Mouse (Mus musculus) liver, embryonic 13.5 days (tissue): ENCODE data around the gene 2610528A11Rik. TPM values are rescaled to one million over a fixed set of nuclear protein-coding genes. Genes with fewer than 3 reads are reported as not detected.
"Not testable (repeated sequence)": the region's sequence is repeated elsewhere in the genome, so short reads cannot be mapped to it uniquely, and the experiment has no call there.

Source experiments
- ATAC-seq: fragments of 200-750 bp; cut with Nextera tagmentation; 2 replicates; pipeline ENCODE4 v1.8.0; 2017; ENCODE audit warnings: low read depth, mild to moderate bottlenecking, moderate number of reproducible peaks, moderate library complexity
- DNase-seq: peaks from one replicate; pipeline ENCODE4 v3.0.0; 2022
- H3K27ac ChIP-seq: fragments of 300-500 bp; sonication (generic); 2 replicates; pipeline ENCODE4 v1.5.1; 2015; ENCODE audit warnings: moderate library complexity, mild to moderate bottlenecking, inconsistent platforms
- H3K27me3 ChIP-seq: fragments of 300-500 bp; sonication (generic); 2 replicates; pipeline ENCODE4 v1.6.1; 2015; ENCODE audit warnings: mild to moderate bottlenecking, inconsistent platforms
- H3K36me3 ChIP-seq: fragments of 300-500 bp; sonication (generic); 2 replicates; pipeline ENCODE4 v1.6.1; 2015; ENCODE audit warnings: mild to moderate bottlenecking, inconsistent platforms
- H3K4me1 ChIP-seq: fragments of 300-500 bp; sonication (generic); replicated peaks from 2 replicates; pipeline ENCODE4 v1.6.1; 2015; ENCODE audit warnings: inconsistent platforms
- H3K4me2 ChIP-seq: fragments of 300-500 bp; sonication (generic); 2 replicates; pipeline ENCODE4 v1.6.1; 2015; ENCODE audit warnings: inconsistent platforms, mild to moderate bottlenecking, moderate library complexity
- H3K4me3 ChIP-seq: fragments of 300-500 bp; sonication (generic); replicated peaks from 2 replicates; pipeline ENCODE4 v1.5.1; 2015; ENCODE audit warnings: mild to moderate bottlenecking, inconsistent platforms
- H3K9ac ChIP-seq: fragments of 300-500 bp; sonication (generic); 2 replicates; pipeline ENCODE4 v1.6.1; 2015; ENCODE audit warnings: mild to moderate bottlenecking, inconsistent platforms
- H3K9me3 ChIP-seq: fragments of 300-500 bp; sonication (generic); replicated peaks from 2 replicates; pipeline ENCODE4 v1.6.1; 2016; ENCODE audit warnings: inconsistent platforms
- WGBS: fragments of 180-500 bp; shearing (Covaris S2); methylation state at CpG from one replicate; pipeline ENCODE4 v1.1.7; 2015; ENCODE audit not compliant: insufficient replicate concordance; 5-methylcytosine and 5-hydroxymethylcytosine counted together
- polyA plus RNA-seq: library from polyadenylated mRNA; unstranded; fragments of >200 nt; fragmentation: Nextera tagmentation; extraction: Ambion mirVana; gene quantifications from 2 replicates; pipeline ENCODE4 v1.2.1, GENCODE M21; 2015

Gene 2610528A11Rik
- 0.18 and 0.30 TPM in 2 replicates for polyA plus RNA-seq

GRCm38 (mm10) chr14:37113922-37114321, at the start of gene 2610528A11Rik:
Gene 2610528A11Rik, minus strand, starts transcription at chr14:37114022.
- Histone ChIP-seq H3K9ac (no peak within 1 kb of the TSS), H3K27me3 (no peaks in the 10 kb centered on the region), H3K4me2 (no peak within 1 kb of the TSS), H3K4me3 (no peak within 1 kb of the TSS), H3K9me3 (no peaks in the 10 kb centered on the region), H3K27ac (no peak within 1 kb of the TSS), H3K36me3 (peaks cover 6% of the 10 kb centered on the region), H3K4me1 (no peaks in the 10 kb centered on the region)
- ATAC-seq (no peak), DNase-seq (no peak)
- 30% methylated on average over 3 of the region's 3 CpGs for WGBS

- peak overlapping the region; percentile 93 for H3K27ac ChIP-seq
- H3K9ac ChIP-seq, result peak overlapping the region; percentile 59
These were observed 49.6 kb upstream of the 2610528A11Rik start for GRCm38 (mm10) chr14:37163277-37163956.

GRCm38 (mm10) chr14:37154391-37154790, 40.6 kb upstream of the 2610528A11Rik start:
- no peaks in the 10 kb centered on the region for H3K4me1 ChIP-seq
- no peak for ATAC-seq
- no peak overlapping the region for H3K9ac ChIP-seq
- no peak for DNase-seq
- H3K4me2 ChIP-seq, result no peak overlapping the region
- no peaks in the 10 kb centered on the region for H3K27me3 ChIP-seq
- no peak overlapping the region for H3K27ac ChIP-seq
- H3K36me3 ChIP-seq, result no peaks in the 10 kb centered on the region
- H3K4me3 ChIP-seq, result no peak overlapping the region
- 0 out of 2 replicates have a peak, but pooled peaks cover 5% of the 10 kb centered on the region for H3K9me3 ChIP-seq
- 78% methylated on average over 1 of the region's 1 CpGs for WGBS

More at GRCm38 (mm10) chr14:37163277-37163956, 49.6 kb upstream of the 2610528A11Rik start:
- H3K4me2 ChIP-seq, result peak overlapping the region; percentile 54
- no peaks in the 10 kb centered on the region for H3K9me3 ChIP-seq
- H3K27me3 ChIP-seq, result no peaks in the 10 kb centered on the region
- no peak overlapping the region for H3K4me3 ChIP-seq
- DNase-seq (peak; percentile 54), ATAC-seq (peak; percentile 98)
- H3K36me3 ChIP-seq, result no peaks in the 10 kb centered on the region
- H3K4me1 ChIP-seq, result peaks cover 36% of the 10 kb centered on the region
- WGBS, result 30% methylated on average over 4 of the region's 4 CpGs

- H3K9me3 ChIP-seq, result no peaks in the 10 kb centered on the region
- H3K4me1 ChIP-seq, result peaks cover 1% of the 10 kb centered on the region
- WGBS, result 73% methylated on average over 8 of the region's 8 CpGs
- H3K36me3 ChIP-seq, result no peaks in the 10 kb centered on the region
- DNase-seq (no peak), ATAC-seq (no peak)
- H3K27ac ChIP-seq, result no peak overlapping the region
- no peak overlapping the region for H3K4me3 ChIP-seq
- no peak overlapping the region for H3K9ac ChIP-seq
- H3K4me2 ChIP-seq, result no peak overlapping the region
- no peaks in the 10 kb centered on the region for H3K27me3 ChIP-seq
These were observed 25.4 kb upstream of the 2610528A11Rik start for GRCm38 (mm10) chr14:37139051-37139710.

GRCm38 (mm10) chr14:37137596-37137995, 23.8 kb upstream of the 2610528A11Rik start:
- not testable (repeated sequence) for H3K4me3 ChIP-seq, H3K9ac ChIP-seq, ATAC-seq, H3K4me2 ChIP-seq, H3K9me3 ChIP-seq, H3K36me3 ChIP-seq, H3K27me3 ChIP-seq, H3K27ac ChIP-seq, H3K4me1 ChIP-seq, DNase-seq
- WGBS, result 49% methylated on average over 2 of the region's 3 CpGs

- ATAC-seq (no peak), DNase-seq (no peak)
- Histone ChIP-seq H3K9ac (no peak overlapping the region), H3K27ac (no peak overlapping the region), H3K4me2 (peak overlapping the region; percentile 36), H3K4me3 (no peak overlapping the region), H3K4me1 (peaks cover 10% of the 10 kb centered on the region), H3K36me3 (peaks cover 24% of the 10 kb centered on the region), H3K9me3 (no peaks in the 10 kb centered on the region), H3K27me3 (no peaks in the 10 kb centered on the region)
- 70% methylated on average over 4 of the region's 4 CpGs for WGBS
These were observed 22.3 kb upstream of the 2610528A11Rik start for GRCm38 (mm10) chr14:37136110-37136509.

GRCm38 (mm10) chr14:37135671-37136070, 21.8 kb upstream of the 2610528A11Rik start:
- DNase-seq (no peak), ATAC-seq (0 out of 2 replicates have a peak, but pooled peaks have one; percentile 21)
- Histone ChIP-seq H3K4me1 (peaks cover 10% of the 10 kb centered on the region), H3K4me2 (peak overlapping the region; percentile 73), H3K4me3 (peak overlapping the region; percentile 88), H3K27ac (peak overlapping the region; percentile 88), H3K9ac (peak overlapping the region; percentile 76), H3K36me3 (peaks cover 28% of the 10 kb centered on the region), H3K27me3 (no peaks in the 10 kb centered on the region), H3K9me3 (no peaks in the 10 kb centered on the region)
- 2% methylated on average over 10 of the region's 10 CpGs for WGBS

GRCm38 (mm10) chr14:37135127-37135593, 21.3 kb upstream of the 2610528A11Rik start, which contains the start of gene Ghitm:
Gene Ghitm, minus strand, starts transcription at chr14:37135272.
- no peaks in the 10 kb centered on the region for H3K9me3 ChIP-seq
- peak within 1 kb of the TSS; percentile 88 for H3K4me3 ChIP-seq
- H3K27me3 ChIP-seq, result no peaks in the 10 kb centered on the region
- H3K4me2 ChIP-seq, result peak within 1 kb of the TSS; percentile 73
- H3K9ac ChIP-seq, result peak within 1 kb of the TSS; percentile 92
- peaks cover 33% of the 10 kb centered on the region for H3K36me3 ChIP-seq
- H3K27ac ChIP-seq, result peak within 1 kb of the TSS; percentile 88
- H3K4me1 ChIP-seq, result peaks cover 10% of the 10 kb centered on the region
- ATAC-seq, result peak; percentile 95
- DNase-seq, result peak; percentile 95
- under 1% methylated on average over 38 of the region's 38 CpGs for WGBS

GRCm38 (mm10) chr14:37134304-37135126, 20.7 kb upstream of the 2610528A11Rik start:
- H3K4me3 ChIP-seq, result peak overlapping the region; percentile 88
- peaks cover 10% of the 10 kb centered on the region for H3K4me1 ChIP-seq
- peak overlapping the region; percentile 64 for H3K4me2 ChIP-seq
- ATAC-seq (peak; percentile 81), DNase-seq (no peak)
- no peaks in the 10 kb centered on the region for H3K27me3 ChIP-seq
- peak overlapping the region; percentile 88 for H3K27ac ChIP-seq
- peak overlapping the region; percentile 92 for H3K9ac ChIP-seq
- peaks cover 38% of the 10 kb centered on the region for H3K36me3 ChIP-seq
- H3K9me3 ChIP-seq, result no peaks in the 10 kb centered on the region
- WGBS, result under 1% methylated on average over 40 of the region's 40 CpGs

- Histone ChIP-seq H3K27me3 (no peaks in the 10 kb centered on the region), H3K4me2 (no peak overlapping the region), H3K27ac (no peak overlapping the region), H3K9me3 (no peaks in the 10 kb centered on the region), H3K9ac (no peak overlapping the region), H3K4me3 (no peak overlapping the region), H3K4me1 (no peaks in the 10 kb centered on the region), H3K36me3 (peaks cover 92% of the 10 kb centered on the region)
- WGBS, result 43% methylated on average over 4 of the region's 4 CpGs
- no peak for DNase-seq
- ATAC-seq, result no peak
These were observed 13.8 kb upstream of the 2610528A11Rik start for GRCm38 (mm10) chr14:37127652-37128051.

GRCm38 (mm10) chr14:37119233-37119632, 5.4 kb upstream of the 2610528A11Rik start:
- Histone ChIP-seq H3K9me3 (no peaks in the 10 kb centered on the region), H3K27me3 (no peaks in the 10 kb centered on the region), H3K4me1 (no peaks in the 10 kb centered on the region), H3K4me3 (no peak overlapping the region), H3K27ac (no peak overlapping the region), H3K4me2 (no peak overlapping the region), H3K36me3 (peaks cover 51% of the 10 kb centered on the region), H3K9ac (no peak overlapping the region)
- WGBS, result 93% methylated on average over 4 of the region's 4 CpGs
- ATAC-seq (peak; percentile 18; the same call in 1 of the 2 replicates), DNase-seq (no peak)
